Mouse (Mus musculus): ENCODE results near the gene Serpinb9. TPM values are rescaled to one million over a fixed set of nuclear protein-coding genes. Genes with fewer than 3 reads are reported as not detected.

The Serpinb9 gene
- total RNA-seq, 2 experiments from 2014 or later = 4.3 to 5.6 TPM

DNA sequence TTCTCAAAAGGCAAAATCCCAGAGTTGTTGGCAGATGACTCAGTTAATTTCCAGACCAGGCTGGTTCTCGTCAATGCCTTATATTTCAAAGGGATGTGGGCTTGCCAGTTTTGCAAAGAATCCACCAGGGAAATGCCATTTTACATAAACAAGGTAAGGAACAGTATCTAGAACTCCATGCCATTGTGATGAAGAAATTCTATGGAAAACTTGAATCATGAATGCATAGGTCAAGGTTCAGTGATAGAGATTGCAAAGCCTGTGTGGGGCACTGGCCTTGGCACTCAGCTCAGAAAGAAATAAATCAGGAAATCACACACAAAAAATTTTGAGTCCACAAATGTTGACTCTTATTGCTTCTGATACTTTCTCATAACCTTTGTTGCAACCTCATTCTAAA is 32.5 kb downstream of the Serpinb9 start:
- DNase-seq (ENCODE audit: extremely low spot score in 1 of 2, low spot score in 2 of 2) = no peak
- H3K4me3 ChIP-seq = no peak overlapping the region
- intact Hi-C loops (cut with DNase I) = no loop called here
- H3K27ac ChIP-seq = no peak overlapping the region
- TF ChIP-seq CTCF (IDR thresholded peaks at IDR 0.05) = no peak

DNA sequence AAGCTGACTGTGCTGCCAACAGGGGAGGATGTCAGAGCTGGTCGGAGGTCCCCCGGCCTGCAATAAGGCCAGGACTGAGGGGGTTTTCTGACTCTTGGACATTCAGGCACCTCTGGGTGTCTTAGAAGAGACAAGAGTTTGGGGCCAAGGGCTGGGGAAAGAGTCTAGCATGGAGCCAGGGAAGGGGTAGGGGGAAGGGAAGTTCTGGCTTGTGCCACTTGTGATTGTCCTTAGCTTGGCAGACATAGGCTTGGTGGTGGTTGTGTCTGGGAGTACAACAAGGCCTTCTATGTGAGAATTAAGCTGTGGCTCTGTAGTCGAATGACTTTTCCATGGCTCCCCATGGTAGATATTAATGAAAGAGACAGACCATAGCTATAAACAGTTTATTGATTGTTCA is 40.5 kb downstream of the Serpinb9 start:
- no peak for DNase-seq (ENCODE audit: extremely low spot score in 1 of 2, low spot score in 2 of 2)
- intact Hi-C loops (cut with DNase I) = no loop called here

DNA sequence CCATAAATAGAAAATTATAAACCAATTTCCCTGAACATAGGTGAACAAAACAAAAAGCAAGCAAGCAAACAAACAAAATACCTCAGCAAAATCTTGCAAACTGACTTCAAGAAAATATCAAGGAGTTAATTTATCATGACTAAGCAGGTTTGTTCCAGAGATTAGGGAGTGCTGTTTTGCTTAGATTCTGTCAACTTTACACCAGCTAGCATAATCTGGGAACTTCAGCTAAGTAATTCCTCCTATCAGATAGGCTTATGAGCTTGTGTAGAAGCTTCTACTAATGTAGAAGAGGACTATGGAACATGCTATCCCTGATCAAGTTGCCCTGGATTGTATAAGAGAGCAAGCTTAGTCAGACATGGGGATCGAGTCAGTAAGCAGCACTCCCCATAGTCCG is 44.2 kb downstream of the Serpinb9 start:
- H3K4me3 ChIP-seq = no peak overlapping the region
- no peak for DNase-seq (ENCODE audit: extremely low spot score in 1 of 2, low spot score in 2 of 2)
- no peak for TF ChIP-seq CTCF (IDR thresholded peaks at IDR 0.05)
- intact Hi-C loops (cut with DNase I) = no loop called here
- no peak overlapping the region for H3K27ac ChIP-seq

More for the DNA sequence above, 40.5 kb downstream of the Serpinb9 start:
- H3K27ac ChIP-seq = no peak overlapping the region
- H3K4me3 ChIP-seq = no peak overlapping the region
- no peak for TF ChIP-seq CTCF (IDR thresholded peaks at IDR 0.05)

DNA sequence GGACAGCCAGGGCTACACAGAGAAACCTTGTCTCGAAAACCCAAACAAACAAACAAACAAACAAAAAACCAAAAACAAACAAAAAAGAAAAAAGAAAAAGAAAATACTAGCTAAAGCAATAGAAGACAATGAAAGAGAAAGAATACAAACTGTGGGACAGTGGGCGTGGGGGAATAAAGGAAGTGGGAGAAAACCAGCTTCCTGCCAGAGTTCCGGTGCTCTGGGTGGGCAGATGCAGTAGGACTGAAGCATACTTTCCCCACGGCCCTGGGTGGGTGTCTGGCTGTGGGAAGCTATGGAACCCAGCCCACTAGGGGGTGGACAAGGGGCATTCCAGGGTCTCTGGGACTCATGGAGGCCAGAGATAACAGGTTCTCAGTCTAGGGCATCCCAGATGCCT is 45.1 kb downstream of the Serpinb9 start:
- Histone ChIP-seq H3K4me3 (no peak overlapping the region), H3K27ac (no peak overlapping the region)
- intact Hi-C loops (cut with DNase I) = no loop called here
- DNase-seq (ENCODE audit: extremely low spot score in 1 of 2, low spot score in 2 of 2) = no peak
- no peak for TF ChIP-seq CTCF (IDR thresholded peaks at IDR 0.05)

DNA sequence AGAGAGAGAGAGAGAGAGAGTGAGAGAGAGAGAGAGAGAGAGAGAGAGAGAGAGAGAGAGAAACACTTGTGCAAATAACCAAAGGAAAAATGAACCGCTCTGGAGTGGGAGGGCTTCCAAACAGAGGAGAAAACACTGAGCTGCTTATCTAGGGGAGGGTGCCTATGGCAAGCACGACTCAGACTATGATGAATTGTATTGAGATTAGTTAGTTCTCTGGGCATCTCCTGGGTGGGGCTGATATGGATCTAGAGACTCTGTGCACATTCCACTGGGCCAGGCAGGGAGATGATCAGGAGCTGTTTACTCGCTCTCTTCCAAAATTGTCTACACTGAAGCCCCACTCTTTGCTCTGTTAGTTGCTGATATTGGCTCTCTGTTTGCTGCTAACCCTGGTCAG is 48.6 kb downstream of the Serpinb9 start:
- DNase-seq (ENCODE audit: extremely low spot score in 1 of 2, low spot score in 2 of 2) = no peak
- no peak overlapping the region for H3K27ac ChIP-seq
- H3K4me3 ChIP-seq = no peak overlapping the region
- TF ChIP-seq CTCF (IDR thresholded peaks at IDR 0.05) = no peak
- intact Hi-C loops (cut with DNase I) = no loop called here

DNA sequence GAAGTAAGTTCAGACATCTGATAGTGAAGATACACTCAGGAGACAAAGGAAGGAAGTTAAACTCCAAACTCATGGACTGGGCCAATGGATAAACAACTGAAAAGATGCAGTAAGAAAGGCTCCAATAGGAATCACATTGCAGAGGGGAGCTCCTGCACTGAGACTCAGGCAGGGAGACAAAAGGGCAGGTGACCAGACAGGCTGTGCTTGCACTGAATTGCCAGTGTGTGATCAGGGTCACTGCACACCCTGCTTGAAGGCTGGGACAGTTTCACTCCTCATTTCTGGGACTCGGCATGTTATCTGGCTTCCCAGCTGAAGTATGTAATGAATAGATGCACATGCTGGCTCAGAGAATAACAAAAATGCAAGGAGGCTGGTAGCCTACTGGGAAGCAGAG is 60.0 kb downstream of the Serpinb9 start:
- no peak for TF ChIP-seq CTCF (IDR thresholded peaks at IDR 0.05)
- H3K27ac ChIP-seq = no peak overlapping the region
- H3K4me3 ChIP-seq = no peak overlapping the region
- intact Hi-C loops (cut with DNase I) = no loop called here
- no peak for DNase-seq (ENCODE audit: extremely low spot score in 1 of 2, low spot score in 2 of 2)

Other genes with a start within 250 kb of the Serpinb9 start
- gene Mylk4, start 219.3 kb upstream of the Serpinb9 start, total RNA-seq (2021) = under 1 TPM; 0.07 to 0.16 TPM
- 10 to 100 TPM; 57.0 to 63.4 TPM for gene Wrnip1, start 201.2 kb upstream of the Serpinb9 start, total RNA-seq (2021)
- not detected for gene D930007J09Rik, start 200.4 kb upstream of the Serpinb9 start, total RNA-seq (2021)
- gene Serpinb1a, start 152.1 kb upstream of the Serpinb9 start, total RNA-seq (2021) = 1 to 10 TPM; 2.6 to 4.6 TPM
- gene Serpinb1c, start 105.0 kb upstream of the Serpinb9 start, total RNA-seq (2021) = not detected
- 1 to 10 TPM in 1 of 2 experiments, under 1 TPM in 1; 0.96 to 1.9 TPM for gene Serpinb6b, start 38.0 kb upstream of the Serpinb9 start, total RNA-seq (2021)
- under 1 TPM in 1 of 2 experiments, not detected in 1; 0.09 TPM for gene Serpinb9b, start 24.2 kb downstream of the Serpinb9 start, total RNA-seq (2021)
- 1 to 10 TPM in 1 of 2 experiments, under 1 TPM in 1; 0.86 to 1.2 TPM for gene Serpinb1b, start 75.3 kb downstream of the Serpinb9 start, total RNA-seq (2021)
- not detected for gene Serpinb9c, start 156.5 kb downstream of the Serpinb9 start, total RNA-seq (2021)
- gene Serpinb9d, start 189.7 kb downstream of the Serpinb9 start, total RNA-seq (2021) = not detected
- gene Serpinb9e, start 246.4 kb downstream of the Serpinb9 start, total RNA-seq (2021) = not detected

All from left cerebral cortex, adult 2 months (tissue).